Mouse (Mus musculus) kidney, postnatal 0 days (tissue): ENCODE measurements at regions not wholly inside any gene's neighbourhood (a gene's known extent, or its start where the extent isn't known, plus 50 kb on each side); places are given as distances from the start of the nearest gene placed in this dataset.
"Not testable (repeated sequence)": the region's sequence is repeated elsewhere in the genome, so short reads cannot be mapped to it uniquely, and the experiment has no call there.

Source experiments
- ATAC-seq: fragments of 200-750 bp; cut with Nextera tagmentation; replicated peaks from 2 replicates; pipeline ENCODE4 v1.8.0; 2017; ENCODE audit warnings: low read depth, moderate number of reproducible peaks, moderate TSS enrichment, moderate library complexity; ENCODE audit not compliant: low FRiP score
- DNase-seq: peaks from one replicate; pipeline ENCODE4 v3.0.0-alpha.2; 2016; ENCODE audit warnings: low spot score
- H3K27ac ChIP-seq: fragments of 300-500 bp; sonication (generic); 2 replicates; pipeline ENCODE4 v1.5.1; 2014; ENCODE audit warnings: mild to moderate bottlenecking
- H3K27me3 ChIP-seq: fragments of 300-500 bp; sonication (generic); 2 replicates; pipeline ENCODE4 v1.6.1; 2014; ENCODE audit warnings: low read length, mixed read lengths; ENCODE audit not compliant: insufficient read depth
- H3K36me3 ChIP-seq: fragments of 300-500 bp; sonication (generic); 2 replicates; pipeline ENCODE4 v1.6.1; 2014; ENCODE audit warnings: low read length, mixed read lengths; ENCODE audit not compliant: insufficient read depth
- H3K4me1 ChIP-seq: fragments of 300-500 bp; sonication (generic); replicated peaks from 2 replicates; pipeline ENCODE4 v1.6.1; 2014; ENCODE audit warnings: antibody characterized with exemption, low read length, mixed read lengths; ENCODE audit not compliant: insufficient read depth
- H3K4me2 ChIP-seq: fragments of 300-500 bp; sonication (generic); 2 replicates; pipeline ENCODE4 v1.6.1; 2014; ENCODE audit warnings: mild to moderate bottlenecking, low read length, moderate library complexity, mixed read lengths
- H3K4me3 ChIP-seq: fragments of 300-500 bp; sonication (generic); replicated peaks from 2 replicates; pipeline ENCODE4 v1.5.1; 2014; ENCODE audit warnings: low read depth, low read length
- H3K9ac ChIP-seq: fragments of 300-500 bp; sonication (generic); 2 replicates; pipeline ENCODE4 v1.6.1; 2014; ENCODE audit warnings: low read depth, low read length
- H3K9me3 ChIP-seq: fragments of 300-500 bp; sonication (generic); replicated peaks from 2 replicates; pipeline ENCODE4 v1.6.1; 2016; ENCODE audit warnings: low read length, inconsistent platforms, mixed read lengths
- CTCF ChIP-seq: IDR thresholded peaks from 2 replicates; pipeline ENCODE4 v1.5.1; 2016; ENCODE audit warnings: antibody characterized with exemption, low read depth, mild to moderate bottlenecking, moderate library complexity
- WGBS: fragments of 180-500 bp; shearing (Covaris S2); extraction: QIAGEN DNeasy Blood & Tissue Kit; methylation state at CpG from one replicate; pipeline ENCODE4 v1.1.7; 2014; 5-methylcytosine and 5-hydroxymethylcytosine counted together

DNA sequence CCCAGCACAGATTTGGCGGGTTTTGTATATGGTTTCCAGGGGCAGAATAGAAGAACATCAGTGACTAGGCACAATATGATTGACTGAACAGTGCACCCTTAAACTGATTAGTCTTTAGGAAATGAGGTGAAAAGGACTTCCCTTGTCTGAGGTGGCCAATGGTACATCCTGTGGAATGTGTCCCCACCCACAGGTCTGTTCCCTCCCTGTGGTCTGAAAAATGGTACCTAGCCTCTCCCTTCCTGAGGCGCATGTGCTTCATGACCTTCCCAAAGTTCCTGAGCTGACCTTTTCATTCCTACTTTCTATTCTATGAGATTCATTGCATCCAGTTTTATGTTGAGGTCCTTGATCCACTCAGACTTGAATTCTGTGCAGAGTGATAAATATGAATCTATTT is 76.0 kb downstream of the Zfp97 start:
- DNase-seq, H3K27me3 ChIP-seq, H3K36me3 ChIP-seq, ATAC-seq, H3K4me1 ChIP-seq, H3K27ac ChIP-seq, H3K9ac ChIP-seq, H3K4me3 ChIP-seq, H3K4me2 ChIP-seq: not testable (repeated sequence)
- peaks cover 21% of the 10 kb centered on the region for H3K9me3 ChIP-seq
- 100% methylated on average over 1 of the region's 2 CpGs for WGBS

- Histone ChIP-seq H3K4me1 (no peaks in the 10 kb centered on the region), H3K4me2 (no peak overlapping the region), H3K36me3 (no peaks in the 10 kb centered on the region), H3K9me3 (no peaks in the 10 kb centered on the region), H3K27me3 (no peaks in the 10 kb centered on the region), H3K27ac (no peak overlapping the region), H3K4me3 (no peak overlapping the region), H3K9ac (no peak overlapping the region)
- WGBS, result 40% methylated on average over 2 of the region's 2 CpGs
- no peak for TF ChIP-seq CTCF
- ATAC-seq, result no peak
- no peak for DNase-seq
Measured at GRCm38 (mm10) chr17:17229069-17229468, 107.9 kb downstream of the Zfp97 start.

- H3K9me3 ChIP-seq, H3K4me1 ChIP-seq, H3K27me3 ChIP-seq, H3K36me3 ChIP-seq: not testable (repeated sequence)
- Histone ChIP-seq H3K4me2 (peak overlapping the region; percentile 56), H3K9ac (peak overlapping the region; percentile 62), H3K4me3 (peak overlapping the region; percentile 50), H3K27ac (peak overlapping the region; percentile 89)
- ATAC-seq, result peak; percentile 100
- 1% methylated on average over 18 of the region's 22 CpGs for WGBS
- DNase-seq, result peak; percentile 97
Measured at GRCm38 (mm10) chr17:17234329-17235185, 113.3 kb downstream of the Zfp97 start.

GRCm38 (mm10) chr17:17235186-17235482 is 113.9 kb downstream of the Zfp97 start:
- H3K4me3 ChIP-seq, result peak overlapping the region; percentile 50
- peak overlapping the region; percentile 56 for H3K4me2 ChIP-seq
- not testable (repeated sequence) for H3K4me1 ChIP-seq, ATAC-seq, H3K36me3 ChIP-seq, H3K27me3 ChIP-seq, DNase-seq, H3K9me3 ChIP-seq
- peak overlapping the region; percentile 62 for H3K9ac ChIP-seq
- peak overlapping the region; percentile 64 for H3K27ac ChIP-seq
- 0% methylated on average over 5 of the region's 5 CpGs for WGBS
